Mouse (Mus musculus): ENCODE measurements around the gene Kmt2d. TPM values are rescaled to one million over a fixed set of nuclear protein-coding genes. Genes with fewer than 3 reads are reported as not detected.
"Not testable (repeated sequence)": the region's sequence is repeated elsewhere in the genome, so short reads cannot be mapped to it uniquely, and the experiment has no call there.

Gene Kmt2d
- polyA plus RNA-seq, 1 experiment from 2014 or later: 13.7 TPM

DNA sequence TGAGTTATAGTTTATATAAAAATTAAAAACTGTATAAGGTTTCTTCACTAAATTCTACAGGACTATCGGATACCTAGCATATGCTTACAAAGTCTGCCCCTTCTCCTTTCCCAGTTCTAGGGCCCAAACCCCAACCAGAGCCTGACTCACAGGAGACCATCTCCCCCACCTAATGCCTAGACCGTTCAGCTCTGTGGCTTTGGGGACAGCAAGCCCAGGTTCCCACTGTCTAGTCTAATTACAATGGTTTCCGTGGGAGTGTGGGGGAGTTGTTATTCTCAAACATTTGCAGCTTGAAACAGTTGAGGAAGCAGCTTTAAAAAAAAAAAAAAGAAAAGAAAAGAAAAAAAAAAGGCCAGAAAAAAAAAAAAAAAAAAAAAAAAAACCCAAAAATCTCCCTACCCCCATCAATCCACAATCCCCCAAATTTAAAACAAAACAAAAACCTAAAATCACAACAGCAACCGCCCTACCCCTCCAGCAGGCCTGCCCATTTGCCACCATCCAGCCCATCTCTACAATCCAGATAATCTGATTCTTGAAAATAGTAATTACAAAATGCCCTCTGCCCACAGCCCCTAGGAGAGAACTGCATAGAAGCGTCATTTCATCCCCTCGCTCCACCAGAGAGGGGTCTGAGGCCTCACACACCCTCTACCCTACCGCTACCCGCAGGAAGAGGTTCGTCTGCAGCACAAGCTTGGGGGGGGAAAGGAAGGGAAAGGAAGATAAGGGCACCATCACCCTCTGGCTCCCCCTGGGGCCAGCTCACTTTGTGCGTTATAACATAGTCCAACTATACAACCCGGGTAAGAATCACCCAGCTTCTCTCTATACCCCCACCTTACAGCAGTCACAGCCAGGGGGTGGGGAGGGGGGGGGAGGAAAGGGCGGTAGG, 38.6 kb downstream of the Kmt2d start:
- 62% methylated on average over 12 of the region's 12 CpGs for WGBS
- Histone ChIP-seq H3K9ac (no peak overlapping the region), H3K27ac (0 out of 2 replicates have a peak overlapping the region, but pooled peaks have one; percentile 76), H3K4me2 (peak overlapping the region; percentile 78; the same call in 1 of the 2 replicates), H3K4me1 (peaks cover 9% of the 10 kb centered on the region), H3K36me3 (ENCODE audit: poor library complexity, severe bottlenecking) (peaks cover 48% of the 10 kb centered on the region), H3K4me3 (no peak overlapping the region), H3K9me3 (replicated peaks) (no peaks in the 10 kb centered on the region), H3K27me3 (no peaks in the 10 kb centered on the region)
- no peak for ATAC-seq

DNA sequence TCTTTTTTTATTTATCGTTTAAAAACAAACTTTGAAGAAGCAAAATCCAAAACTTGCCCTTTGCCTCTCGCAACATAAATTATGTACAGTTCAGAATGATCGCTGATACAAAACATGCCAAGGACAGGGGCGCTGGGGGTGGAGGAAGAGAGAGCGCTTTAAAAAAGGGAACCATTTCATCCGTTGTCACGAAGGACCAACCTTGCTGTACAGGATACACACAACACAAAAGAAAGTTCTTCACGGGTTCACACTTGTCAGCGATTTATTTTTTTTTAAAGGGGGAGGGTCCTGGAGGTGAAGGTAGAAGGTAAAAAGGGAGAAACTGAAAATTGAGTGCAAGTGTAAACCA, 39.3 kb downstream of the Kmt2d start:
- 19% methylated on average over 9 of the region's 9 CpGs for WGBS
- H3K9ac ChIP-seq: peak overlapping the region; percentile 86
- H3K4me2 ChIP-seq: peak overlapping the region; percentile 78
- H3K4me3 ChIP-seq: peak overlapping the region; percentile 78
- H3K9me3 ChIP-seq (replicated peaks): no peaks in the 10 kb centered on the region
- no peaks in the 10 kb centered on the region for H3K27me3 ChIP-seq
- ATAC-seq: peak; percentile 54; the same call in 1 of the 2 replicates
- H3K36me3 ChIP-seq (ENCODE audit: poor library complexity, severe bottlenecking): peaks cover 41% of the 10 kb centered on the region
- H3K27ac ChIP-seq: peak overlapping the region; percentile 76
- peaks cover 9% of the 10 kb centered on the region for H3K4me1 ChIP-seq

GRCm38 (mm10) chr15:98830736-98831683, 40.0 kb downstream of the Kmt2d start, which contains the start of gene Prkag1:
Gene Prkag1 (minus strand): TSS chr15:98831521.
- H3K9me3 ChIP-seq (replicated peaks): no peaks in the 10 kb centered on the region
- peaks cover 9% of the 10 kb centered on the region for H3K4me1 ChIP-seq
- H3K27me3 ChIP-seq: no peaks in the 10 kb centered on the region
- ATAC-seq: peak; percentile 98
- under 1% methylated on average over 63 of the region's 66 CpGs for WGBS
- H3K27ac ChIP-seq: peak within 1 kb of the TSS; percentile 76
- peak within 1 kb of the TSS; percentile 78 for H3K4me2 ChIP-seq
- peaks cover 34% of the 10 kb centered on the region for H3K36me3 ChIP-seq (ENCODE audit: poor library complexity, severe bottlenecking)
- H3K4me3 ChIP-seq: peak within 1 kb of the TSS; percentile 78
- H3K9ac ChIP-seq: peak within 1 kb of the TSS; percentile 86

GRCm38 (mm10) chr15:98827611-98828011, 43.4 kb downstream of the Kmt2d start:
- no peak overlapping the region for H3K4me3 ChIP-seq
- no peaks in the 10 kb centered on the region for H3K27me3 ChIP-seq
- 89% methylated on average over 7 of the region's 7 CpGs for WGBS
- H3K36me3 ChIP-seq (ENCODE audit: poor library complexity, severe bottlenecking): peaks cover 30% of the 10 kb centered on the region
- H3K9me3 ChIP-seq (replicated peaks): no peaks in the 10 kb centered on the region
- ATAC-seq: no peak
- peaks cover 9% of the 10 kb centered on the region for H3K4me1 ChIP-seq
- H3K9ac ChIP-seq: no peak overlapping the region
- no peak overlapping the region for H3K4me2 ChIP-seq
- H3K27ac ChIP-seq: no peak overlapping the region

DNA sequence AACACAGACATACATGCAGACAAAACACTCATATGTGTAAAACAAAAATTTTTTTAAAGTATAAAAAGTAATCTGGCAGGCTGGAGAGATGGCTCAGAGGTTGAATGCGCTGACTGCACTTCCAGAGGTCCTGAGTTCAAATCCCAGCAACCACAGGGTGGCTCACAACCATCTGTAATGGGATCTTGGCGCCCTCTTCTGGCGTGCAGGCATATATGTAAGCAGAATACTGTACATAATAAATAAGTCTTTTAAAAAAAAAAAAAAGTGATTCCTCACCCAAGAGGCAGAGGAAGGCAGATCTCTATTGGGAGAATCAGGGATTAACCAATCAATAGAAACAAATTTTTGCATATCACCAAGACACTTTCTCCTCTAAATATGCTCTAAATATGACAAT, 47.6 kb downstream of the Kmt2d start:
- no peak overlapping the region for H3K9ac ChIP-seq
- no peak for ATAC-seq
- no peak overlapping the region for H3K4me3 ChIP-seq
- WGBS: 67% methylated on average over 3 of the region's 3 CpGs
- no peaks in the 10 kb centered on the region for H3K27me3 ChIP-seq
- no peak overlapping the region for H3K4me2 ChIP-seq
- no peaks in the 10 kb centered on the region for H3K4me1 ChIP-seq
- H3K36me3 ChIP-seq (ENCODE audit: poor library complexity, severe bottlenecking): peaks cover 43% of the 10 kb centered on the region
- no peak overlapping the region for H3K27ac ChIP-seq
- H3K9me3 ChIP-seq (replicated peaks): no peaks in the 10 kb centered on the region

- H3K4me2 ChIP-seq: no peak overlapping the region
- H3K27me3 ChIP-seq: no peaks in the 10 kb centered on the region
- peaks cover 44% of the 10 kb centered on the region for H3K36me3 ChIP-seq (ENCODE audit: poor library complexity, severe bottlenecking)
- no peaks in the 10 kb centered on the region for H3K4me1 ChIP-seq
- H3K9me3 ChIP-seq (replicated peaks): no peaks in the 10 kb centered on the region
- H3K9ac ChIP-seq: no peak overlapping the region
- WGBS: 89% methylated on average over 5 of the region's 5 CpGs
- no peak overlapping the region for H3K27ac ChIP-seq
- H3K4me3 ChIP-seq: no peak overlapping the region
- ATAC-seq: no peak
Measured at GRCm38 (mm10) chr15:98822147-98822546, 48.9 kb downstream of the Kmt2d start.

GRCm38 (mm10) chr15:98821403-98821802, 49.6 kb downstream of the Kmt2d start:
- Histone ChIP-seq H3K4me2 (no peak overlapping the region), H3K27ac (no peak overlapping the region), H3K9ac (no peak overlapping the region), H3K4me3 (no peak overlapping the region), H3K36me3 (ENCODE audit: poor library complexity, severe bottlenecking) (peaks cover 51% of the 10 kb centered on the region), H3K9me3 (replicated peaks) (no peaks in the 10 kb centered on the region), H3K4me1 (no peaks in the 10 kb centered on the region), H3K27me3 (no peaks in the 10 kb centered on the region)
- ATAC-seq: no peak
- WGBS: 26% methylated on average over 10 of the region's 10 CpGs

GRCm38 (mm10) chr15:98820937-98821336, 50.1 kb downstream of the Kmt2d start:
- Histone ChIP-seq H3K9me3 (replicated peaks) (no peaks in the 10 kb centered on the region), H3K27me3 (no peaks in the 10 kb centered on the region), H3K4me1 (no peaks in the 10 kb centered on the region), H3K4me2 (no peak overlapping the region), H3K4me3 (no peak overlapping the region), H3K36me3 (ENCODE audit: poor library complexity, severe bottlenecking) (peaks cover 52% of the 10 kb centered on the region), H3K9ac (no peak overlapping the region), H3K27ac (no peak overlapping the region)
- 86% methylated on average over 4 of the region's 4 CpGs for WGBS
- ATAC-seq: no peak

DNA sequence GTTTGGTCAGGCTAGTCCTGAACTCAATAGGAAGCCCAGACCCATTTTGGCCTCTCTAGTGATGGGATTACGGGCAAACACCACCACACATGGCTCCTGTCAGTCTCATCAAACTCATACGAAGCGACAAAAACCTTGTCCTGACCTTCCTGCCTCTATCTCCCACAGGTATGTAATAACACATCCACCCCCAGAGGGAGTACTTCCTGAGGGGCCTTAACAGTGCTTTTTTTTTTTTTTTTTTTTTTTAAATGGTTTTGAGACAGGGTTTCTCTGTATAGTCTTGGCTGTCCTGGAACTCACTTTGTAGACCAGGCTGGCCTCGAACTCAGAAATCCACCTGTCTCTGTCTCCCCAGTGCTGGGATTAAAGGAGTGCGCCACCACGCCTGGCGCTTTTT, 52.8 kb downstream of the Kmt2d start:
- no peak for ATAC-seq
- no peak overlapping the region for H3K4me2 ChIP-seq
- no peak overlapping the region for H3K9ac ChIP-seq
- H3K4me1 ChIP-seq: no peaks in the 10 kb centered on the region
- H3K36me3 ChIP-seq (ENCODE audit: poor library complexity, severe bottlenecking): peaks cover 53% of the 10 kb centered on the region
- WGBS: 92% methylated on average over 7 of the region's 7 CpGs
- no peak overlapping the region for H3K4me3 ChIP-seq
- H3K27ac ChIP-seq: no peak overlapping the region
- no peaks in the 10 kb centered on the region for H3K27me3 ChIP-seq
- no peaks in the 10 kb centered on the region for H3K9me3 ChIP-seq (replicated peaks)

GRCm38 (mm10) chr15:98812741-98813424, 58.1 kb downstream of the Kmt2d start:
- Histone ChIP-seq H3K27ac (no peak overlapping the region), H3K4me1 (peaks cover 12% of the 10 kb centered on the region), H3K27me3 (peaks cover 32% of the 10 kb centered on the region), H3K4me3 (no peak overlapping the region), H3K9me3 (replicated peaks) (no peaks in the 10 kb centered on the region), H3K9ac (no peak overlapping the region), H3K4me2 (no peak overlapping the region), H3K36me3 (ENCODE audit: poor library complexity, severe bottlenecking) (peaks cover 52% of the 10 kb centered on the region)
- WGBS: 85% methylated on average over 20 of the region's 20 CpGs
- ATAC-seq: no peak

DNA sequence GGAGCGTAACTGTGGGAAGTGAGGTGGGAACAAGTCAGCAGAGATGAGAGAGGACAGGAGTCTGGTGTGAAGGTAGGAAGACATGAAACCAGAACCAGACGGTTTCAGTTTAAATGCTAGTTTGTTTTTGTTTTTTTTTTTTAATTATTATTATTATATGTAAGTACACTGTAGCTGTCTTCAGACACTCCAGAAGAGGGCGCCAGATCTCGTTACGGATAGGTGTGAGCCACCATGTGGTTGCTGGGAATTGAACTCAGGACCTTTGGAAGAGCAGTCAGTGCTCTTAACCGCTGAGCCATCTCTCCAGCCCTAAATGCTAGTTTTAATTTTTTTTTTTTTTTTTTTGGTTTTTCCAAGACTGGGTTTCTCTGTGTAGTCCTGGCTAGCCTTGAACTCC, 60.8 kb downstream of the Kmt2d start:
- H3K27ac ChIP-seq; H3K4me3 ChIP-seq; H3K9ac ChIP-seq; H3K9me3 ChIP-seq (replicated peaks); H3K4me2 ChIP-seq; ATAC-seq: not testable (repeated sequence)
- WGBS: 75% methylated on average over 6 of the region's 6 CpGs
- H3K4me1 ChIP-seq: peaks cover 39% of the 10 kb centered on the region
- peaks cover 58% of the 10 kb centered on the region for H3K27me3 ChIP-seq
- H3K36me3 ChIP-seq (ENCODE audit: poor library complexity, severe bottlenecking): peaks cover 37% of the 10 kb centered on the region

Data from forebrain, embryonic 13.5 days (tissue).